Comparison of ENCODE assay signal across 9 mouse cellular contexts in the genomic region with DNA sequence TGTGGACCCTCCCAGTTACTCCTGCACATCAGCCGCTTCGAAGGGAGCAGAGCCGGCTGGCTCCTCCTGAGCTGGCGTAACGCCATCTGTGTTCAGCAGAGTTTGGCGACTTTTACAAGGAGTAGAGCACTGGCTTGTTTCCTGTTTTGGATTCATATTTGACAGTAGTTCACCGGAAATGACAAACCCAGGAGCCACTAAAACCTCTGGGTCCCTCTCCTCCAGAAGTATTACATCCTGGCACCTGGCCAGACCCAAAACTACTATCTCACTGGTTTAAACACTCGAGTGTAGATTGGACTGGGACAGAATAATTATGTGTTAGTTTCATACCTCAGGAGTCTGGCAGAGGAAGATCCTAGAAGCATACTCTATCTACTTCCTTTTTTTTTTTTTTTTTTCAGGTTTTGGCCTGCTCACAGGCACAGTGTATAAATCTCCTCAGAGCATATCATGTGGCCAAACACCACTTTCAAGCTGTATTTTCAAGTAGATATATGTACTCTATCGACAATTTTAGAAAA. TPM values are rescaled to one million over a fixed set of nuclear protein-coding genes. Genes with fewer than 3 reads are reported as not detected.
DNase-seq lines count a peak whose midpoint lies in the region; ATAC-seq and TF ChIP-seq lines count a peak whose summit lies in the region.
"Had no signal": no experiment of that assay in that cellular context is flagged by ENCODE, and none has a peak within 500 bp of the region (broad histone marks: within the 10 kb centered on the region; RNA-seq: fewer than 3 reads in every experiment).

No protein-coding gene starts in this region.

- WGBS in forebrain, embryonic 15.5 days = 60% methylated on average over 9 of the region's 9 CpGs
- WGBS in forebrain, embryonic 10.5 days = 90% methylated on average over 9 of the region's 9 CpGs
- WGBS in kidney, embryonic 14.5 days = 57% methylated on average over 9 of the region's 9 CpGs

- H3K36me3 ChIP-seq in forebrain, embryonic 15.5 days = no peaks in the 10 kb centered on the region
- H3K36me3 ChIP-seq in forebrain, embryonic 10.5 days (replicated peaks) = no peaks in the 10 kb centered on the region
- H3K36me3 ChIP-seq in kidney, embryonic 14.5 days (ENCODE audit: control insufficient read depth, insufficient read depth, low read length) = no peaks in the 10 kb centered on the region

- no peak for TF ChIP-seq CTCF in layer of hippocampus, adult 2 months (conservative IDR thresholded peaks at IDR 0.05)

- H3K4me1 ChIP-seq in forebrain, embryonic 15.5 days = no peaks in the 10 kb centered on the region; the same call in 1 of the 2 replicates
- no peaks in the 10 kb centered on the region for H3K4me1 ChIP-seq in forebrain, embryonic 10.5 days
- H3K4me1 ChIP-seq in kidney, embryonic 14.5 days (ENCODE audit: control insufficient read depth, insufficient read depth, low read length) = 0 out of 2 replicates have a peak, but pooled peaks cover 2% of the 10 kb centered on the region

- H3K4me2 ChIP-seq in forebrain, embryonic 15.5 days (replicated peaks) = no peak overlapping the region
- H3K4me2 ChIP-seq in kidney, embryonic 14.5 days (replicated peaks; ENCODE audit: low read depth, low read length) = no peak overlapping the region

- H3K9me3 ChIP-seq in forebrain, embryonic 15.5 days = no peaks in the 10 kb centered on the region
- no peaks in the 10 kb centered on the region for H3K9me3 ChIP-seq in forebrain, embryonic 10.5 days
- H3K9me3 ChIP-seq in kidney, embryonic 14.5 days (ENCODE audit: control insufficient read depth, low read length) = no peaks in the 10 kb centered on the region

- H3K9ac ChIP-seq in forebrain, embryonic 15.5 days (replicated peaks) = no peak overlapping the region
- no peak overlapping the region for H3K9ac ChIP-seq in kidney, embryonic 14.5 days (ENCODE audit: low read depth, low read length)

- DNase-seq in forebrain, embryonic 10.5 days (ENCODE audit: extremely low spot score, low spot score) = no peak
- peak; percentile 37 to 40 for DNase-seq in right cerebral cortex, postnatal 10 days (ENCODE audit: low spot score in 2 of 2)
- no peak for DNase-seq in right cerebral cortex, postnatal 36 days (ENCODE audit: low spot score in 2 of 2)
- peak; percentile 69 for DNase-seq in gastrocnemius, postnatal 10 days
- peak; percentile 10 for DNase-seq in ovary, postnatal 10 days (ENCODE audit: low spot score)
- no peak for DNase-seq in layer of hippocampus, adult 2 months (ENCODE audit: low spot score in 2 of 2)

- H3K27me3 ChIP-seq in forebrain, embryonic 15.5 days = no peaks in the 10 kb centered on the region
- H3K27me3 ChIP-seq in forebrain, embryonic 10.5 days (ENCODE audit: poor library complexity, severe bottlenecking) = no peaks in the 10 kb centered on the region
- H3K27me3 ChIP-seq in kidney, embryonic 14.5 days (ENCODE audit: control insufficient read depth, insufficient read depth, low read length) = no peaks in the 10 kb centered on the region

- 0 out of 2 replicates have a peak, but pooled peaks have one; percentile 46 for ATAC-seq in forebrain, embryonic 15.5 days (replicated peaks)
- peak; percentile 64; the same call in 1 of the 2 replicates for ATAC-seq in kidney, embryonic 14.5 days (ENCODE audit: low FRiP score, low TSS enrichment)

- no peak overlapping the region for H3K27ac ChIP-seq in forebrain, embryonic 15.5 days (replicated peaks)
- H3K27ac ChIP-seq in forebrain, embryonic 10.5 days = no peak overlapping the region
- H3K27ac ChIP-seq in kidney, embryonic 14.5 days (ENCODE audit: low read depth, low read length) = no peak overlapping the region
- no peak overlapping the region for H3K27ac ChIP-seq in layer of hippocampus, adult 2 months

- H3K4me3 ChIP-seq in forebrain, embryonic 15.5 days = no peak overlapping the region
- no peak overlapping the region for H3K4me3 ChIP-seq in forebrain, embryonic 10.5 days
- no peak overlapping the region for H3K4me3 ChIP-seq in kidney, embryonic 14.5 days (ENCODE audit: low read length)
- H3K4me3 ChIP-seq in layer of hippocampus, adult 2 months = no peak overlapping the region
- H3K4me3 ChIP-seq: erythroblast, embryonic 14.5 days had no signal

RNA-seq across cellular contexts. Expression of gene Gm10097, which starts 11.0 kb away (rescaled TPM):
- polyA plus RNA-seq in forebrain, embryonic 15.5 days (2015; fragmentation: Nextera tagmentation; extraction: Ambion mirVana) = 0.06 TPM in 2 replicates
- polyA plus RNA-seq in forebrain, embryonic 10.5 days (2016; fragmentation: Nextera tagmentation; extraction: Ambion mirVana) = 0.07 TPM in 1 of 2 replicates, not detected in the other
- under 1 TPM; 0.54 to 0.72 TPM for total RNA-seq in gastrocnemius, postnatal 10 days (2021)
- polyA plus RNA-seq in kidney, embryonic 14.5 days (2014; fragmentation: Nextera tagmentation; extraction: Ambion mirVana) = 0.11 and 0.22 TPM in 2 replicates
- not detected for total RNA-seq in layer of hippocampus, adult 2 months (2021)
- polyA plus RNA-seq: erythroblast, embryonic 14.5 days had no signal

Comparison
In these comparisons a context has a peak if more than half of its experiments do, and no peak if none do; other contexts are left out.
1. DNase-seq: peak in right cerebral cortex, postnatal 10 days (2 of 2), gastrocnemius, postnatal 10 days (single experiment) and ovary, postnatal 10 days (single experiment); none in forebrain, embryonic 10.5 days (single experiment), right cerebral cortex, postnatal 36 days (0 of 2) and layer of hippocampus, adult 2 months (0 of 2).